Mouse (Mus musculus) hindbrain, embryonic 11.5 days (tissue): ENCODE results near the gene Ahnak2. TPM values are rescaled to one million over a fixed set of nuclear protein-coding genes. Genes with fewer than 3 reads are reported as not detected.

ENCODE experiments used
- ATAC-seq: fragments of 200-750 bp; cut with Nextera tagmentation; 2 replicates; pipeline ENCODE4 v1.8.0; 2017; ENCODE audit warnings: mild to moderate bottlenecking, moderate TSS enrichment, moderate library complexity; ENCODE audit not compliant: low FRiP score
- DNase-seq: peaks from one replicate; pipeline ENCODE4 v3.0.0-alpha.2; 2015; ENCODE audit warnings: low spot score
- H3K27ac ChIP-seq: fragments of 300-500 bp; sonication (generic); 2 replicates; pipeline ENCODE4 v1.5.1; 2014; ENCODE audit warnings: mild to moderate bottlenecking, low read depth, low read length
- H3K27me3 ChIP-seq: fragments of 300-500 bp; sonication (generic); 2 replicates; pipeline ENCODE4 v1.6.1; 2014; ENCODE audit warnings: mild to moderate bottlenecking, low read length, moderate library complexity, mixed read lengths; ENCODE audit not compliant: control insufficient read depth, insufficient read depth
- H3K36me3 ChIP-seq: fragments of 300-500 bp; sonication (generic); 2 replicates; pipeline ENCODE4 v1.6.1; 2014; ENCODE audit warnings: mild to moderate bottlenecking, low read length, moderate library complexity, mixed read lengths; ENCODE audit not compliant: control insufficient read depth, insufficient read depth
- H3K4me1 ChIP-seq: fragments of 300-500 bp; sonication (generic); replicated peaks from 2 replicates; pipeline ENCODE4 v1.6.1; 2014; ENCODE audit warnings: low read length, mixed read lengths; ENCODE audit not compliant: control insufficient read depth, insufficient read depth
- H3K4me2 ChIP-seq: fragments of 300-500 bp; sonication (generic); replicated peaks from 2 replicates; pipeline ENCODE4 v1.6.1; 2014; ENCODE audit warnings: mild to moderate bottlenecking, low read depth, low read length
- H3K4me3 ChIP-seq: fragments of 300-500 bp; sonication (generic); 2 replicates; pipeline ENCODE4 v1.5.1; 2014; ENCODE audit warnings: low read depth, low read length
- H3K9ac ChIP-seq: fragments of 300-500 bp; sonication (generic); 2 replicates; pipeline ENCODE4 v1.6.1; 2014; ENCODE audit warnings: low read depth, low read length
- H3K9me3 ChIP-seq: fragments of 300-500 bp; sonication (generic); 2 replicates; pipeline ENCODE4 v1.6.1; 2016; ENCODE audit warnings: low read length; ENCODE audit not compliant: control insufficient read depth
- WGBS: fragments of 180-500 bp; shearing (Covaris S2); extraction: QIAGEN DNeasy Blood & Tissue Kit; methylation state at CpG from one replicate; pipeline ENCODE4 v1.1.7; 2014; 5-methylcytosine and 5-hydroxymethylcytosine counted together
- polyA plus RNA-seq: library from polyadenylated mRNA; unstranded; fragments of >200 nt; fragmentation: Nextera tagmentation; extraction: Ambion mirVana; gene quantifications from 2 replicates; pipeline ENCODE4 v1.2.1, GENCODE M21; 2014

Gene Ahnak2
- polyA plus RNA-seq, 1 experiment from 2014 or later: 0.29 TPM

DNA sequence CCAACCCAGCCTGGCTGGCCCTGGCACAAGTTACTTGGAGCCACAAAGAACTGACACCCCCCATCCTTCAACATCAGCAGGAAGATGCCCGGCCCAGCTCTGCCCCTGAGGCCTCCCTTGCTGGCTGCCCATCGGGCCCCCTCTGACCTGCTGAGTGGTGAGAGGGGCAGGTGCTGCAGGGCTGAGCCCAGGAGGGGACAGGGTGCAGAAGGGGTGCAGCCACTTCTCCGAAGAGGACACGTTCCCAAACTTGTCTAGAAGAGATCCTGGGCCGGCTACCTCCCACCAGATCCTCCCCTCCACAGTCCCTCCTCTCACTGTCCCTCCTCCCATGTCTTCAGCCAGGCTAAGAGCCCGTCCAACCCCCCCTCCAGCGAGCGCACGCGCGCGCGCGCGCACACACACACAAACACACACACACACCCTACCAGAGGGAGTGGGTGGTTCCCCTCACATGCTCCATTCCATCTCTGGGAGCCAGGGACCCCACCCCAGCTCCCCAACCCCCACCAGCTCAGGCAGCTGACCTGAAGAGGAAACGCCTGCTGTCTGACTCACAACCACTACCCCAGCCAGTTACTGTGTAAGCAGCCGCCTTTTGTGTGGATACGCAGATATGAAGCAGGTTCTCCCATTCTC is 6.9 kb downstream of the Ahnak2 start:
- DNase-seq (no peak), ATAC-seq (no peak)
- H3K27ac ChIP-seq: no peak overlapping the region
- peaks cover under 1% of the 10 kb centered on the region for H3K27me3 ChIP-seq
- no peak overlapping the region for H3K9ac ChIP-seq
- H3K4me2 ChIP-seq: no peak overlapping the region
- WGBS: 67% methylated on average over 15 of the region's 18 CpGs
- H3K36me3 ChIP-seq: no peaks in the 10 kb centered on the region
- H3K9me3 ChIP-seq: no peaks in the 10 kb centered on the region
- no peaks in the 10 kb centered on the region for H3K4me1 ChIP-seq
- no peak overlapping the region for H3K4me3 ChIP-seq

DNA sequence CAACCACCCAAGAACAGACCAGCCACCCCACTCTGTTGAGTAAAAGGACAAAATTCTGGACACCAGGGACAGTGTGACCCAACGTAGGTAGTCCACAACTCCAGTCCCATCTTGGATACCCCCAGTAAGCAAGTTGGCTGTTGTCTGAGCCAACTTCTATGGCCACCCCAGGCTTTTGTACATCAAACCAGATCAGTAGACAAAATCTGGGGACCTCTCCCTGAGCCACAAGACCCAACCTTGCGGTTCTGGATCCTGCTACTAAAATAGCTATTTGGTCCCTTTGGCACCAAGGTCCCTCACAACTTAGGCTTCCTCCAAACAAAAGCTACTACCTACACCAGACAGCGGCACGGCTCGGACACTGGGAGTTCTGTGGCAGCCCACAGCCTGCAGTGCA is 7.5 kb downstream of the Ahnak2 start:
- no peaks in the 10 kb centered on the region for H3K4me1 ChIP-seq
- H3K27ac ChIP-seq: no peak overlapping the region
- no peak for DNase-seq
- no peak overlapping the region for H3K4me3 ChIP-seq
- no peak overlapping the region for H3K4me2 ChIP-seq
- H3K27me3 ChIP-seq: no peaks in the 10 kb centered on the region
- no peak overlapping the region for H3K9ac ChIP-seq
- no peak for ATAC-seq
- H3K36me3 ChIP-seq: no peaks in the 10 kb centered on the region
- WGBS: 88% methylated on average over 5 of the region's 5 CpGs
- no peaks in the 10 kb centered on the region for H3K9me3 ChIP-seq

DNA sequence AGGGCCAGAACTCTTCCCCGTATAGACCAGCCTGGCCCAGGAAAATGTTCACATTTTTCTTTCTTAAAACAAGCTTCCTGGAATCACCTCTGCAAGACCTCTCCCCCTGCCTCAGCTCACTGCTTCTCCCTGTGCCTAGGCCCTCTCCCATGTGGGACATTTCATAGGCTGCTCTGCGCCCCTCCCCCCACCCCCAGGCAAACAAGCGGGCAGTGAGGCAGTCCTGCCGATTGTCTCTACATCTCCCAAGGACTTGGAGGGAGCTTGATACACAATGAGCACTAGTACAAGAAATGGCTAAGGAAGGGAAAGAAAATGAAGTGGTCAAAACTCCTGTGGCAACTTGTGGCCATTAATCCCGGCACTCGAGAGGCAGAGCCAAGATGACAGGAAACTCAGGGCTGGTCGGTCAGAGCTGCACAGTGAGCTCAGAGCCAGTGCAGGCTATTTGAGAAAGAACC is 8.1 kb downstream of the Ahnak2 start:
- Histone ChIP-seq H3K4me3 (no peak overlapping the region), H3K27ac (no peak overlapping the region), H3K36me3 (no peaks in the 10 kb centered on the region), H3K9ac (no peak overlapping the region), H3K27me3 (no peaks in the 10 kb centered on the region), H3K9me3 (no peaks in the 10 kb centered on the region), H3K4me2 (no peak overlapping the region), H3K4me1 (no peaks in the 10 kb centered on the region)
- 38% methylated on average over 7 of the region's 7 CpGs for WGBS
- DNase-seq (no peak), ATAC-seq (no peak)

GRCm38 (mm10) chr12:112793601-112794355 is 8.7 kb downstream of the Ahnak2 start:
- 83% methylated on average over 13 of the region's 13 CpGs for WGBS

GRCm38 (mm10) chr12:112791026-112791425 is 11.4 kb downstream of the Ahnak2 start:
- H3K27ac ChIP-seq: no peak overlapping the region
- no peaks in the 10 kb centered on the region for H3K27me3 ChIP-seq
- 78% methylated on average over 8 of the region's 8 CpGs for WGBS
- H3K4me1 ChIP-seq: no peaks in the 10 kb centered on the region
- ATAC-seq (no peak), DNase-seq (no peak)
- no peak overlapping the region for H3K4me2 ChIP-seq
- no peak overlapping the region for H3K4me3 ChIP-seq
- H3K9me3 ChIP-seq: no peaks in the 10 kb centered on the region
- no peaks in the 10 kb centered on the region for H3K36me3 ChIP-seq
- no peak overlapping the region for H3K9ac ChIP-seq

More at GRCm38 (mm10) chr12:112793601-112794355, 8.7 kb downstream of the Ahnak2 start:
- Histone ChIP-seq H3K9me3 (no peaks in the 10 kb centered on the region), H3K27me3 (no peaks in the 10 kb centered on the region), H3K27ac (no peak overlapping the region), H3K4me1 (no peaks in the 10 kb centered on the region), H3K4me3 (no peak overlapping the region), H3K36me3 (no peaks in the 10 kb centered on the region), H3K4me2 (no peak overlapping the region), H3K9ac (no peak overlapping the region)
- DNase-seq (no peak), ATAC-seq (no peak)

- Histone ChIP-seq H3K27me3 (no peaks in the 10 kb centered on the region), H3K4me2 (no peak overlapping the region), H3K9ac (no peak overlapping the region), H3K27ac (no peak overlapping the region), H3K36me3 (no peaks in the 10 kb centered on the region), H3K4me3 (no peak overlapping the region), H3K4me1 (no peaks in the 10 kb centered on the region), H3K9me3 (no peaks in the 10 kb centered on the region)
- DNase-seq (no peak), ATAC-seq (no peak)
- 99% methylated on average over 10 of the region's 10 CpGs for WGBS
These were observed 28.0 kb downstream of the Ahnak2 start for GRCm38 (mm10) chr12:112774481-112774880.

- H3K4me2 ChIP-seq: no peak overlapping the region
- no peaks in the 10 kb centered on the region for H3K36me3 ChIP-seq
- H3K9me3 ChIP-seq: no peaks in the 10 kb centered on the region
- H3K27ac ChIP-seq: no peak overlapping the region
- H3K4me3 ChIP-seq: no peak overlapping the region
- ATAC-seq (no peak), DNase-seq (no peak)
- WGBS: 87% methylated on average over 6 of the region's 6 CpGs
- no peaks in the 10 kb centered on the region for H3K4me1 ChIP-seq
- no peak overlapping the region for H3K9ac ChIP-seq
- no peaks in the 10 kb centered on the region for H3K27me3 ChIP-seq
These were observed 28.4 kb downstream of the Ahnak2 start for GRCm38 (mm10) chr12:112774026-112774425.

- no peak overlapping the region for H3K27ac ChIP-seq
- ATAC-seq (no peak), DNase-seq (no peak)
- WGBS: 41% methylated on average over 9 of the region's 9 CpGs
- H3K9me3 ChIP-seq: no peaks in the 10 kb centered on the region
- H3K27me3 ChIP-seq: no peaks in the 10 kb centered on the region
- H3K4me3 ChIP-seq: no peak overlapping the region
- H3K36me3 ChIP-seq: no peaks in the 10 kb centered on the region
- no peak overlapping the region for H3K4me2 ChIP-seq
- H3K9ac ChIP-seq: no peak overlapping the region
- no peaks in the 10 kb centered on the region for H3K4me1 ChIP-seq
These were observed 29.1 kb downstream of the Ahnak2 start for GRCm38 (mm10) chr12:112773366-112773765.

- no peak overlapping the region for H3K9ac ChIP-seq
- no peak overlapping the region for H3K4me2 ChIP-seq
- H3K9me3 ChIP-seq: no peaks in the 10 kb centered on the region
- WGBS: 93% methylated on average over 14 of the region's 14 CpGs
- no peak for ATAC-seq
- no peak overlapping the region for H3K27ac ChIP-seq
- no peak overlapping the region for H3K4me3 ChIP-seq
- no peaks in the 10 kb centered on the region for H3K4me1 ChIP-seq
- no peaks in the 10 kb centered on the region for H3K36me3 ChIP-seq
- DNase-seq: no peak
- H3K27me3 ChIP-seq: no peaks in the 10 kb centered on the region
These were observed 30.2 kb downstream of the Ahnak2 start for GRCm38 (mm10) chr12:112772306-112772705.
